Mouse (Mus musculus) stomach, postnatal 0 days (tissue): ENCODE data around the gene Traf2. TPM values are rescaled to one million over a fixed set of nuclear protein-coding genes. Genes with fewer than 3 reads are reported as not detected.
"Not testable (repeated sequence)": the region's sequence is repeated elsewhere in the genome, so short reads cannot be mapped to it uniquely, and the experiment has no call there.

ENCODE experiments used
- ATAC-seq: fragments of 200-750 bp; cut with Nextera tagmentation; 2 replicates; pipeline ENCODE4 v1.8.0; 2017; ENCODE audit not compliant: low FRiP score, low TSS enrichment
- DNase-seq: peaks from one replicate; pipeline ENCODE4 v3.0.0-alpha.2; 2016; ENCODE audit warnings: low spot score
- H3K27ac ChIP-seq: fragments of 300-500 bp; sonication (generic); replicated peaks from 2 replicates; pipeline ENCODE4 v1.5.1; 2014; ENCODE audit warnings: mild to moderate bottlenecking, control low read depth
- H3K27me3 ChIP-seq: fragments of 300-500 bp; sonication (generic); 2 replicates; pipeline ENCODE4 v1.6.1; 2014; ENCODE audit warnings: low read length; ENCODE audit not compliant: control insufficient read depth, insufficient read depth
- H3K36me3 ChIP-seq: fragments of 300-500 bp; sonication (generic); 2 replicates; pipeline ENCODE4 v1.6.1; 2014; ENCODE audit warnings: low read length, mixed read lengths; ENCODE audit not compliant: control insufficient read depth, insufficient read depth
- H3K4me1 ChIP-seq: fragments of 300-500 bp; sonication (generic); replicated peaks from 2 replicates; pipeline ENCODE4 v1.6.1; 2014; ENCODE audit warnings: antibody characterized with exemption; ENCODE audit not compliant: control insufficient read depth, insufficient read depth
- H3K4me2 ChIP-seq: fragments of 300-500 bp; sonication (generic); replicated peaks from 2 replicates; pipeline ENCODE4 v1.6.1; 2014; ENCODE audit warnings: low read depth, mild to moderate bottlenecking, control low read depth, moderate library complexity
- H3K4me3 ChIP-seq: fragments of 300-500 bp; sonication (generic); 2 replicates; pipeline ENCODE4 v1.5.1; 2014; ENCODE audit warnings: low read depth, low read length, control low read depth
- H3K9ac ChIP-seq: fragments of 300-500 bp; sonication (generic); 2 replicates; pipeline ENCODE4 v1.6.1; 2014; ENCODE audit warnings: mild to moderate bottlenecking, low read length, control low read depth, mixed read lengths
- H3K9me3 ChIP-seq: fragments of 300-500 bp; sonication (generic); 2 replicates; pipeline ENCODE4 v1.6.1; 2016; ENCODE audit warnings: low read length; ENCODE audit not compliant: control insufficient read depth
- CTCF ChIP-seq: IDR thresholded peaks from 2 replicates; pipeline ENCODE4 v1.5.1; 2016; ENCODE audit warnings: antibody characterized with exemption, low read depth, mild to moderate bottlenecking, moderate library complexity
- EP300 ChIP-seq: optimal IDR thresholded peaks from 2 replicates; pipeline ENCODE3; 2016; ENCODE audit warnings: antibody characterized with exemption
- WGBS: fragments of 180-500 bp; shearing (Covaris S2); extraction: QIAGEN DNeasy Blood & Tissue Kit; methylation state at CpG from one replicate; pipeline ENCODE4 v1.1.7; 2014; 5-methylcytosine and 5-hydroxymethylcytosine counted together
- polyA plus RNA-seq: library from polyadenylated mRNA; unstranded; fragments of >200 nt; fragmentation: Nextera tagmentation; extraction: Ambion mirVana; gene quantifications from 2 replicates; pipeline ENCODE4 v1.2.1, GENCODE M21; 2015

Gene Traf2
- polyA plus RNA-seq, 1 experiment from 2014 or later = 15.9 TPM

- 52% methylated on average over 1 of the region's 1 CpGs for WGBS
- no peak overlapping the region for H3K27ac ChIP-seq
- DNase-seq = no peak
- H3K9ac ChIP-seq = no peak overlapping the region
- TF ChIP-seq CTCF (no peak), EP300 (no peak)
- no peaks in the 10 kb centered on the region; the same call in none of the 2 replicates for H3K36me3 ChIP-seq
- H3K4me1 ChIP-seq = 0 out of 2 replicates have a peak, but pooled peaks cover 3% of the 10 kb centered on the region
- no peak overlapping the region for H3K4me3 ChIP-seq
- H3K4me2 ChIP-seq = no peak overlapping the region
- no peaks in the 10 kb centered on the region for H3K9me3 ChIP-seq
- no peak for ATAC-seq
- H3K27me3 ChIP-seq = no peaks in the 10 kb centered on the region
These were observed 9.6 kb upstream of the Traf2 start for GRCm38 (mm10) chr2:25556296-25556695.

GRCm38 (mm10) chr2:25555479-25555878 lies 8.7 kb upstream of the Traf2 start:
- H3K36me3 ChIP-seq, H3K27me3 ChIP-seq, H3K9ac ChIP-seq, H3K27ac ChIP-seq, H3K4me3 ChIP-seq, H3K9me3 ChIP-seq, ATAC-seq, DNase-seq, H3K4me1 ChIP-seq, H3K4me2 ChIP-seq: not testable (repeated sequence)
- WGBS = 46% methylated on average over 2 of the region's 2 CpGs
- peak; percentile 49 for TF ChIP-seq CTCF

- H3K4me2 ChIP-seq, H3K9ac ChIP-seq, H3K27me3 ChIP-seq, DNase-seq, H3K4me3 ChIP-seq, H3K36me3 ChIP-seq, ATAC-seq, H3K4me1 ChIP-seq, H3K27ac ChIP-seq, H3K9me3 ChIP-seq: not testable (repeated sequence)
- 85% methylated on average over 4 of the region's 4 CpGs for WGBS
These were observed 6.5 kb upstream of the Traf2 start for GRCm38 (mm10) chr2:25553171-25553786.

GRCm38 (mm10) chr2:25551186-25551585 lies 4.4 kb upstream of the Traf2 start:
- H3K27ac ChIP-seq = no peak overlapping the region
- H3K27me3 ChIP-seq = no peaks in the 10 kb centered on the region
- H3K4me2 ChIP-seq = no peak overlapping the region
- DNase-seq (no peak), ATAC-seq (no peak)
- no peak overlapping the region for H3K9ac ChIP-seq
- no peaks in the 10 kb centered on the region for H3K36me3 ChIP-seq
- no peaks in the 10 kb centered on the region for H3K4me1 ChIP-seq
- no peaks in the 10 kb centered on the region for H3K9me3 ChIP-seq
- TF ChIP-seq EP300 (no peak), CTCF (peak; percentile 81)
- 26% methylated on average over 5 of the region's 5 CpGs for WGBS
- H3K4me3 ChIP-seq = no peak overlapping the region

GRCm38 (mm10) chr2:25549021-25549991 lies 2.6 kb upstream of the Traf2 start:
- Histone ChIP-seq H3K4me2 (no peak overlapping the region), H3K9me3 (no peaks in the 10 kb centered on the region), H3K4me3 (no peak overlapping the region), H3K36me3 (no peaks in the 10 kb centered on the region), H3K27me3 (no peaks in the 10 kb centered on the region), H3K4me1 (no peaks in the 10 kb centered on the region), H3K9ac (no peak overlapping the region), H3K27ac (no peak overlapping the region)
- WGBS = 62% methylated on average over 9 of the region's 9 CpGs
- DNase-seq (no peak), ATAC-seq (no peak)
- TF ChIP-seq EP300 = no peak
- TF ChIP-seq CTCF = no peak
